Mouse (Mus musculus): ENCODE results near the gene Naa25.

The Naa25 gene

DNA sequence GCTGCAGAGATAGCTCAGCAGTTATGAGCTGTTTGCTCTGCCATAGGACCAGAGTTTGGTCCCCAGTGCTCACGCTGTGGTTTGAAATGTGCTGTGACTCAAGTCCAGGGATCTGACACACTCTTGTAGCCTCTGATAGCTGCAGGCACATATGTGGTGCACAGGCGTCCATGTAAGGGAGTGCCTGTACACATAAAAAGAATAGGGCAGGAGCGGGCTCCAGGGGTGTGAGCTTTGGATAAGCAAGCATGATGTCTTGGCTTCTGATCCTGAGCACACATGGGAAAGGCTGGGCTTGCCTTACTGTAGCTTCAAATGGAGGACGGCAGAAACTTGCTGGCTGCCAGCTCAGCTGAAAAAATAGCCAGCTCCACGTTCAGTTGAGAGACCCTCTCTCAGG lies 2.1 kb upstream of the Naa25 start:
- DNase-seq = no peak

- no peak for DNase-seq
Measured at GRCm38 (mm10) chr5:121398146-121398964, 619 bp downstream of the Naa25 start.

GRCm38 (mm10) chr5:121398965-121399462 lies 1.3 kb downstream of the Naa25 start:
- no peak for DNase-seq

GRCm38 (mm10) chr5:121399540-121399939 lies 1.8 kb downstream of the Naa25 start:
- no peak for DNase-seq

GRCm38 (mm10) chr5:121400064-121400463 lies 2.3 kb downstream of the Naa25 start:
- no peak for DNase-seq

- no peak for DNase-seq
Measured at GRCm38 (mm10) chr5:121400849-121401248, 3.1 kb downstream of the Naa25 start.

DNA sequence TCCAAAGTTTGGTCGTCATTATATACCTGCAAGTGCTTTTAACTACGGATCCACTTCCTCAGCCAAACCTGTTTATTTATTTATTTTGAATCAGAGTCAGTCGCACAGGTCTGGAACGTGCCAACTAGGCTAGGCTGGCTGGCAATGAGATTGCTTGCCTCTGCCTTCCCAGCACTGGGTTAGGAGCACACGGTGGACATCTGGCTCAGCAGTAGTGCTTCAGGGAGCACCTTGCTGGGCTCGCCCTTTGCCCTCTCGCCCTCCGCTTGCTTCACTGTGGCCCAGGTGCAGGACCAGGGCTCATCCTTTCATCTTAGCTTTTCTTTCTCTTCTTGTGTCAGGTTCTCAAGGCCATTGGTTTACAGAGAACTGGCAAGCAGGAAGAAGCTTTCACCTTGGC lies 10.1 kb downstream of the Naa25 start:
- DNase-seq = no peak

DNA sequence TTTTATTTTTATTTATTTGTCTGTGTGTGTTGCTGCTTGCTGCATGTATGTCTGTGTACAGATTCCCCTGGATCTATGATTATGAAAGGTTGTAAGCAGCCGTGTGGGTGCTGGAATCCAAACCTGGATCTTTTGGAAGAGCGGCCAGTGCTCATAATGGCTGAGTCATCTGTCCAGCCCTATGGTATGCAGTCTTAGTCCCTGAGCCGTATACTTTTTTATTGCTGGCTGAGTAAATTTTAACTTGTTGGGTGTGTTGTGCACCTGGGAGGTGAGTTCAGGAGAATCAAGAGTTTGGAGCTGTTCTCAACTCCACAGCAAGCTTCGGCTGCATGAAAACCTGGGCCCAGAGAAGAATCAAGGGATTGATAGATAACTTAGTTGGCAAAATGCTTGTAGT lies 13.2 kb downstream of the Naa25 start:
- DNase-seq = no peak

DNA sequence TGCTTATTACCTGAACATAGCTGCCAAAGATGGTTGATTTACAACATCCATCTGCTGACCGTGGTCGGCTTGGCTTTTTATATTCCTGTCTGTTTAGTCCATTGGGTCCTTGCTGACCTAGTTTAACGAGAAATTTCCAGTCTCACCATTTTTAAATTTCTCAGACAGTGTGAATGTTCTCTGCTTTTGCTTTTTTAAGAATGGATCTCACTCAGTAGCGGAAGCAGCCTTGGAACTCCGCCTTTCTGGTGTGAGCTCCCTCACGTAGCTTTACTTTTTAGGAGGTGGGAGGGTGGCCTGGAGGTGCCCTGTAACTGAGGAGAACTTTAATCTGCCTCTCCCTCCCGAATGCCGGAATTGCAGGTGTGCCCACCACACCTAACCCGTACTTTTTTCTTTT lies 23.0 kb downstream of the Naa25 start:
- DNase-seq = no peak

DNA sequence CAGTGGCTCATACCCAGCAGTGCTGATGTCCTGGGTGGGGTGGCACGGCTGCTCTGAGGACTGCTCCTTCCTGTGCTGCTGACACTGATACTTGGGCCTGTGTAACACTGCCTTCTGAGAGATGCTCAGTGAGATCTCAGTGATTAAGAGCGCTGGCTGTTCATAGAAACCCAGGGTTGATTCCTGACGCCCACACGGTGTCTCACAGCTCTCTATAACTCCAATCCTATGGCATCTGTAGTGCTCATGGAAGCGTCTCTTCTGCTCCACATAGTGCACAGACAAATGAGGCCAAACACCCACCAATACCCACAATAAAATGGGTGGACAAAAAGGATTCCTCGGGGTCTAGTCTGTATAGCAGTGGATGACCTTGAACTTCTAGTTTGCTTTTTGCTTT lies 25.1 kb downstream of the Naa25 start:
- peak; percentile 55 for DNase-seq

GRCm38 (mm10) chr5:121423297-121423696 lies 25.6 kb downstream of the Naa25 start:
- no peak for DNase-seq

DNA sequence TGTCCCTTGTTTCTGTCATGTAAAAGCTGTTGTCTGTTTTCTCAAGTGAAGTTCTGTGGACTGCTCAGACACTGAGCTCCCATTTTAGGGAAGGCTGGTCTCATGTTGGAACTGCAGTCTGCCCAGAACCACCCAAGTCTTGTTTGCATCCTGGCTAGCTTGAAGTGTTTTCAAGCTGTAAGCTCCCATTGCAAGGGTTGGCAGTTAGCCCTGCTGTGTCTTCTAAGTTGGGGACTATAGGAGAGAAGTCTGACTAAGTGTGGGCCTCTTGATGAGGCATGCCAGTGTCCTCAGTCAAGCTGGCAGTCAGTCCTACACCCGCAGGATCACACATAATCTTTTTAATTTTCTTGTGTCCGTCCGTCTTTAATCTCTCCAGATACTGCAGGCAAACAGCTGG lies 31.2 kb downstream of the Naa25 start:
- DNase-seq = peak; percentile 60

GRCm38 (mm10) chr5:121438131-121438530 lies 40.4 kb downstream of the Naa25 start:
- DNase-seq = peak; percentile 57

DNA sequence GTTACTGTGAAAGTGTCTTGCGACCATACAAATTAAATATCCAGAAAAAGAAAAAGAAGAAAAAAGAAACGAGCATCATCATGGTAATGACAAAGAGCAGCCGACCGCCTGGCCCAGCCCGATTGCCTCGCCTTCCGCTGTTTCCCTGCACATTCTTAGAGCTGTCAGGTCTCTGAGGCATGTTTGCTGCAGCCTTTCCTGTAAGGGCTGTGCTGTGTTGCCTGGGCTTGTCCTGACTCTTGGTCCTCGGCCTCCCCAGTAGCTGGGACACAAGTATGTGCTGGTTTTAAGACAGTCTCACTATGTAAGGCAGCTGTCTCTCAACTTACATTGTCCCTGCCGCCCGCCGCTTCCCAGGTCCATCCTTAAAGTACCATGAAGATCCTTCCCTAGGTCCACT lies 41.0 kb downstream of the Naa25 start:
- DNase-seq = no peak

DNA sequence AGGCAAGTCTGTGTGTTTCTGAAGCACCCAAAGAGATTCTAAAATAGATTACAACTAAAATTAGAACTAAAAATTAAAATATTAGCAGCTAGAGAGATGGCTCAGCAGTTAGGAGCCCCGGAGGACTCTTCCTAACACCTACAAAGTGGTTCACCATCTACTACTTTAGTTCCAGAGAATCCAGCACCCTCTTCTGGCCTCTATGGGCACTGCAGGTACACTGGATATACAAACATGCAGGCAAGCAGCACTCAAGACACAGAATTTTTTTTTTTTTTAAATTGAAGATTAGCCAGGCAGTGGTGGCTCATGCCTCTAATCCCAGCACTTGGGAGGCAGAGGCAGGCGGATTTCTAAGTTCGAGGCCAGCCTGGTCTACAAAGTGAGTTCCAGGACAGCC lies 45.8 kb downstream of the Naa25 start:
- no peak for DNase-seq

DNA sequence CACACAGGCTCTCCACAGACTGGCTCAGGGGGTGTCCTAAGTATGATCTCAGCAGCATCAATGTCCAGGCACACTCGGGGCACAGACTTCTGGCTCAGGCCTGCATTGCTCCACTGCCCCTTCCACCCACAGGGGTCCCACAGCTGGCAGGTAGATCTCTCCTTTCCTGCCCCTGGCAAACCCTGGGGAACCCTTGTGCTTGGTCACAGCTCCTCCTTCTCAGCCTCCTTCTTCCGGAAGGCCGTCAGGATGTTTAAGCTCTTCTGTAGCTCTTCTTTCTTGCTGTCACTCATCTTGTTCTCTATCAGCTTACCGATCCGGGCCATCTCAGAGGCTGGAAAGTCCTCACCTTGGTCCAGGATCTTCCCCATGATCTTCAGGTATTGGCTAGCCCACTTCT lies 47.1 kb downstream of the Naa25 start:
- no peak for DNase-seq

GRCm38 (mm10) chr5:121448450-121448849 lies 50.7 kb downstream of the Naa25 start:
- no peak for DNase-seq

- DNase-seq = no peak
Measured at GRCm38 (mm10) chr5:121449976-121450375, 52.2 kb downstream of the Naa25 start.

DNA sequence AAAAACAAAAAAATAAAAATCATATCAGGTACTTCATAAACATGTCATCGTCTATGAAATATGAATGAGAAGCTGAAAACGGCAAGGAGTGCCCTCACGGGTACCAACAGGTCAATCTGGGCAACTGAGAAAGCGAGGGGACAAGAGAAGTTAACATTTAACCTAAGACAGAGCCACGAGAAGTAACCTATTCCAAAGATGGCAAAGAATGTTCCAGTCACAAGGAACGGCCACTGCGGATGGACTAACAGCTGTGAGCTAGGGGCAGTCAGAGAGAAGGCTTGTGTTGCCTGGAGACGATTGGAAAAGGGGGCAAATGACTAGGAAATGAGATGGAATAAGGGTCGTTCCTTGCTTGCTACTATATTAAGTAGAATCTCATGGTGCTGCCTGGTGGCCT lies 52.7 kb downstream of the Naa25 start:
- DNase-seq = no peak

- DNase-seq = no peak
Measured at GRCm38 (mm10) chr5:121451203-121451602, 53.5 kb downstream of the Naa25 start.

- DNase-seq = no peak
Measured at GRCm38 (mm10) chr5:121451644-121452025, 53.9 kb downstream of the Naa25 start, which contains the start of gene Tmem116. Gene Tmem116 (plus strand): TSS chr5:121451893.

GRCm38 (mm10) chr5:121452026-121452869 lies 54.5 kb downstream of the Naa25 start, which contains the start of gene Erp29:
Gene Erp29 (minus strand): TSS chr5:121452506.
- DNase-seq = peak; percentile 99

- DNase-seq = no peak
Measured at GRCm38 (mm10) chr5:121452906-121453305, 55.2 kb downstream of the Naa25 start.
